Mouse (Mus musculus): Measurements from ENCODE around the gene Pex11g. TPM values are rescaled to one million over a fixed set of nuclear protein-coding genes. Genes with fewer than 3 reads are reported as not detected.

Gene Pex11g
- polyA plus RNA-seq, 1 experiment = 15.1 TPM

DNA sequence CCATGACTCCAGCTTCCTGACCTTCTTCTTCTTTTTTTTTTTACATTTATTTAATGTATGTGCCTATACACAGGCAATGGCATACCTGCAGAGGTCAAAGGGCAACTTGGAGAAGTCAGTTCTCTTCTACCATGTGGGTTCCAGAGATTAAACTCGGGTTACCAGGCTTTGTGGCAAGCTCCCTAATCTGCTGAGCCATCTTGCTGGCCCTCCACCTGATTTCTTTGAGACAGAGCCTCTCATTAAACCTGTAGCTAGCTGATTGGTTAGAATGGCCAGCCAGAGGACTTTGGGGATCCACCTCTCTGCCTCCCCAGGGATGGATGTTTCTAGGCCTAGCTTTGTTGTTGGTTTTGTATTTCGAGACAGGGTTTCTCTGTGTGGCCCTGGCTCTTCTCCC lies 56.4 kb downstream of the Pex11g start:
- Histone ChIP-seq H3K27me3 (replicated peaks; ENCODE audit: control insufficient read depth, insufficient read depth, low read length) (no peaks in the 10 kb centered on the region), H3K4me1 (ENCODE audit: control insufficient read depth, insufficient read depth, low read length) (peaks cover 10% of the 10 kb centered on the region), H3K36me3 (ENCODE audit: control insufficient read depth, insufficient read depth, low read length) (no peaks in the 10 kb centered on the region), H3K4me3 (ENCODE audit: insufficient read depth, low read depth, low read length) (no peak overlapping the region), H3K27ac (ENCODE audit: insufficient read depth, low read depth, low read length) (no peak overlapping the region)
- WGBS = 83% methylated on average over 2 of the region's 2 CpGs
- TF ChIP-seq CTCF (conservative IDR thresholded peaks at IDR 0.05; ENCODE audit: insufficient read depth, insufficient read length, low read depth, low read length) (no peak), POLR2A (IDR thresholded peaks at IDR 0.05; ENCODE audit: low read depth, low read length) (no peak)
- DNase-seq = no peak

DNA sequence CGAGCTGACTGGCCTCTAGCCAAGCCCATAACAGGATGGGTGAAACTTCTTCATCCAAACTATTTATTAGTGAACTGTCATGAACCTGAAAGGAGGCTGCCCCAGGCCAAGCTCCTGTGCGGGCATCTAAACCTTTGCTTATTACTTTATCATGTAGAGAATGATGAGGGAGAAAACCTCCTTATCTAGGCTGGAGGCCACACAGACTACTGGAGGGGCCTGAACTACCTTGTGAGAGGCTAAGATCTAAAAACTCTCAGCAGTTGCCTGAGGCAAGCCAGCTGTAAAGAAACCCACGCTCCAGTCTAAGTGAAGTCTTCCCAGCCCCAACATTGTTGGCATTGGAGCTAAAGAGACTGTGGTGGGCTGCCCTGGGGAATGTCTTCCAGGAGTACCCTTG lies 60.1 kb downstream of the Pex11g start:
- TF ChIP-seq POLR2A (IDR thresholded peaks at IDR 0.05; ENCODE audit: low read depth, low read length) = no peak
- TF ChIP-seq CTCF (conservative IDR thresholded peaks at IDR 0.05; ENCODE audit: insufficient read depth, insufficient read length, low read depth, low read length) = no peak
- WGBS = 58% methylated on average over 3 of the region's 3 CpGs
- H3K4me1 ChIP-seq (ENCODE audit: control insufficient read depth, insufficient read depth, low read length) = peaks cover 10% of the 10 kb centered on the region
- H3K27me3 ChIP-seq (replicated peaks; ENCODE audit: control insufficient read depth, insufficient read depth, low read length) = no peaks in the 10 kb centered on the region
- H3K27ac ChIP-seq (ENCODE audit: insufficient read depth, low read depth, low read length) = no peak overlapping the region
- no peaks in the 10 kb centered on the region for H3K36me3 ChIP-seq (ENCODE audit: control insufficient read depth, insufficient read depth, low read length)
- DNase-seq = no peak
- H3K4me3 ChIP-seq (ENCODE audit: insufficient read depth, low read depth, low read length) = no peak overlapping the region

Other genes with a start within 250 kb of the Pex11g start
- 26.8 and 33.7 TPM in 2 replicates for gene Insr, start 188.1 kb downstream of the Pex11g start, polyA plus RNA-seq (2012; rRNA removed)
- 0.12 and 1.1 TPM in 2 replicates for gene A430078G23Rik, start 114.3 kb downstream of the Pex11g start, polyA plus RNA-seq (2012; rRNA removed)
- gene Arhgef18, start 74.7 kb downstream of the Pex11g start, polyA plus RNA-seq (2012; rRNA removed) = 37.9 and 38.9 TPM in 2 replicates
- gene Tex45, start 3.2 kb upstream of the Pex11g start, polyA plus RNA-seq (2012; rRNA removed) = 0.05 and 0.11 TPM in 2 replicates
- gene Zfp358, start 25.5 kb upstream of the Pex11g start, polyA plus RNA-seq (2012; rRNA removed) = 43.2 and 58.6 TPM in 2 replicates
- 239 and 302 TPM in 2 replicates for gene Mcoln1, start 32.8 kb upstream of the Pex11g start, polyA plus RNA-seq (2012; rRNA removed)
- gene Pnpla6, start 47.7 kb upstream of the Pex11g start, polyA plus RNA-seq (2012; rRNA removed) = 53.3 and 70.7 TPM in 2 replicates
- 6.4 and 7.3 TPM in 2 replicates for gene C330021F23Rik, start 100.3 kb upstream of the Pex11g start, polyA plus RNA-seq (2012; rRNA removed)
- 44.1 and 47.6 TPM in 2 replicates for gene Camsap3, start 119.6 kb upstream of the Pex11g start, polyA plus RNA-seq (2012; rRNA removed)
- gene Xab2, start 153.6 kb upstream of the Pex11g start, polyA plus RNA-seq (2012; rRNA removed) = 44.8 and 46.2 TPM in 2 replicates
- gene Pet100, start 153.9 kb upstream of the Pex11g start, polyA plus RNA-seq (2012; rRNA removed) = 15.6 and 27.2 TPM in 2 replicates
- not detected in 2 replicates for gene Pcp2, start 157.9 kb upstream of the Pex11g start, polyA plus RNA-seq (2012; rRNA removed)
- gene Stxbp2, start 163.3 kb upstream of the Pex11g start, polyA plus RNA-seq (2012; rRNA removed) = 169 and 173 TPM in 2 replicates
- gene Retn, start 188.1 kb upstream of the Pex11g start, polyA plus RNA-seq (2012; rRNA removed) = 47.2 and 76.9 TPM in 2 replicates
- gene Mcemp1, start 198.1 kb upstream of the Pex11g start, polyA plus RNA-seq (2012; rRNA removed) = 0.10 and 0.53 TPM in 2 replicates
- gene Fcor, start 204.7 kb upstream of the Pex11g start, polyA plus RNA-seq (2012; rRNA removed) = 15.1 and 15.5 TPM in 2 replicates
- 30.5 and 30.8 TPM in 2 replicates for gene Trappc5, start 208.6 kb upstream of the Pex11g start, polyA plus RNA-seq (2012; rRNA removed)
- 0.31 and 4.5 TPM in 2 replicates for gene Fcer2a, start 226.5 kb upstream of the Pex11g start, polyA plus RNA-seq (2012; rRNA removed)